Mouse (Mus musculus): ENCODE data around the gene Gmeb2. TPM values are rescaled to one million over a fixed set of nuclear protein-coding genes. Genes with fewer than 3 reads are reported as not detected.

The Gmeb2 gene
- total and polyA plus RNA-seq, 3 experiments = 11.6 to 20.7 (median 17.3) TPM

GRCm38 (mm10) chr2:181322136-181322535 is 34.3 kb upstream of the Gmeb2 start:
- no peak for DNase-seq (ENCODE audit: extremely low read depth)
- H3K4me1 ChIP-seq (ENCODE audit: control insufficient read depth in 1 of 2, insufficient read depth in 2 of 2) = peaks cover 8 to 20% of the 10 kb centered on the region in 2 experiments
- no peak overlapping the region for H3K4me3 ChIP-seq (replicated peaks in 1 of 3; ENCODE audit: low read depth in 2 of 3, low read length in 2 of 3, poor library complexity in 1 of 3)
- in situ Hi-C loops (cut with MboI; ENCODE audit: low pct_ligation_motif_present, low pct_unique_long_range_greater_than_20kb, low sequenced_read_pairs) (loop anchor here (10.0 kb wide), 1 partner anchor 137 kb away; the partner anchor contains the start of gene Ppdpf), dilution Hi-C loops (cut with MboI; ENCODE audit: extremely low pct_ligation_motif_present, extremely low pct_unique_long_range_greater_than_20kb, low sequenced_read_pairs) (no loop called here)
- no peaks in the 10 kb centered on the region for H3K9me3 ChIP-seq (replicated peaks; ENCODE audit: low read length)
- H3K4me2 ChIP-seq (ENCODE audit: insufficient read depth, low read depth, poor library complexity, severe bottlenecking) = no peak overlapping the region
- peaks cover 50 to 62% of the 10 kb centered on the region in 2 experiments for H3K36me3 ChIP-seq (replicated peaks in 1 of 2; ENCODE audit: control insufficient read depth in 1 of 2, insufficient read depth in 1 of 2, low read length in 1 of 2)
- no peak overlapping the region for H3K27ac ChIP-seq (ENCODE audit: insufficient read depth, low read depth)
- peaks cover under 1% of the 10 kb centered on the region for H3K27me3 ChIP-seq (replicated peaks)
- no peak overlapping the region for H3K9ac ChIP-seq (ENCODE audit: insufficient read depth, low read depth)
- TF ChIP-seq RCOR1 (conservative IDR thresholded peaks at IDR 0.05; ENCODE audit: low read depth, low read length) (no peak), E2F4 (IDR thresholded peaks at IDR 0.05; ENCODE audit: insufficient replicate concordance, low read depth, low read length) (no peak), UBTF (IDR thresholded peaks at IDR 0.05; ENCODE audit: low read depth, low read length) (no peak), BHLHE40 (IDR thresholded peaks at IDR 0.05; ENCODE audit: low read depth, low read length) (no peak), MAFK (IDR thresholded peaks at IDR 0.05; ENCODE audit: insufficient replicate concordance, low read length) (no peak), TCF12 (IDR thresholded peaks at IDR 0.05; ENCODE audit: low read depth, low read length) (no peak), ELF1 (IDR thresholded peaks at IDR 0.05; ENCODE audit: low read depth, low read length) (no peak), SMC3 (IDR thresholded peaks at IDR 0.05; ENCODE audit: low read depth, low read length) (no peak), KAT2A (IDR thresholded peaks at IDR 0.05; ENCODE audit: insufficient replicate concordance, low read length) (no peak), MEF2A (IDR thresholded peaks at IDR 0.05; ENCODE audit: borderline replicate concordance, low read depth, low read length) (no peak), POLR2AphosphoS2 (IDR thresholded peaks at IDR 0.05; ENCODE audit: low read depth, low read length) (no peak), ZMIZ1 (IDR thresholded peaks at IDR 0.05; ENCODE audit: low read depth, low read length) (no peak), USF1 (IDR thresholded peaks at IDR 0.05; ENCODE audit: low read depth, low read length) (no peak), TBP (conservative IDR thresholded peaks at IDR 0.05; ENCODE audit: low read depth, low read length) (no peak), MAZ (IDR thresholded peaks at IDR 0.05; ENCODE audit: low read depth, low read length) (no peak), MXI1 (IDR thresholded peaks at IDR 0.05; ENCODE audit: low read depth, low read length) (no peak), PAX5 (IDR thresholded peaks at IDR 0.05; ENCODE audit: low read length) (no peak)
- peaks cover 14% of the 10 kb centered on the region for H3K79me2 ChIP-seq (replicated peaks; ENCODE audit: control insufficient read depth, extremely low read depth, insufficient read depth, poor library complexity, severe bottlenecking)

- dilution Hi-C loops (cut with MboI; ENCODE audit: extremely low pct_ligation_motif_present, extremely low pct_unique_long_range_greater_than_20kb, low sequenced_read_pairs) (no loop called here), in situ Hi-C loops (cut with MboI; ENCODE audit: low pct_ligation_motif_present, low pct_unique_long_range_greater_than_20kb, low sequenced_read_pairs) (loop anchor here (10.0 kb wide), 1 partner anchor 135 kb away; the partner anchor contains the start of gene Ppdpf)
- Histone ChIP-seq H3K27me3 (replicated peaks) (peaks cover 15% of the 10 kb centered on the region), H3K9ac (ENCODE audit: insufficient read depth, low read depth) (peak overlapping the region; percentile 72), H3K27ac (ENCODE audit: insufficient read depth, low read depth) (no peak overlapping the region), H3K79me2 (replicated peaks; ENCODE audit: control insufficient read depth, extremely low read depth, insufficient read depth, poor library complexity, severe bottlenecking) (peaks cover 14% of the 10 kb centered on the region), H3K36me3 (replicated peaks in 1 of 2; ENCODE audit: control insufficient read depth in 1 of 2, insufficient read depth in 1 of 2, low read length in 1 of 2) (peaks cover 30 to 41% of the 10 kb centered on the region in 2 experiments), H3K9me3 (replicated peaks; ENCODE audit: low read length) (no peaks in the 10 kb centered on the region), H3K4me1 (ENCODE audit: control insufficient read depth in 1 of 2, insufficient read depth in 2 of 2) (peaks cover 8 to 20% of the 10 kb centered on the region in 2 experiments), H3K4me3 (replicated peaks in 1 of 3; ENCODE audit: low read depth in 2 of 3, low read length in 2 of 3, poor library complexity in 1 of 3) (peak overlapping the region; percentile 64 to 79 (median 73)), H3K4me2 (ENCODE audit: insufficient read depth, low read depth, poor library complexity, severe bottlenecking) (peak overlapping the region; percentile 80)
- TF ChIP-seq PAX5 (IDR thresholded peaks at IDR 0.05; ENCODE audit: low read length) (no peak), ETS1 (conservative IDR thresholded peaks at IDR 0.05; ENCODE audit: low read depth, low read length) (no peak), CHD2 (IDR thresholded peaks at IDR 0.05; ENCODE audit: low read length) (no peak), USF2 (conservative IDR thresholded peaks at IDR 0.05; ENCODE audit: low read depth, low read length) (no peak), MAX (IDR thresholded peaks at IDR 0.05; ENCODE audit: low read length) (no peak; the same call in 1 of the 2 replicates), BHLHE40 (IDR thresholded peaks at IDR 0.05; ENCODE audit: low read depth, low read length) (no peak), USF1 (IDR thresholded peaks at IDR 0.05; ENCODE audit: low read depth, low read length) (no peak), HCFC1 (IDR thresholded peaks at IDR 0.05; ENCODE audit: low read depth, low read length) (no peak), MXI1 (IDR thresholded peaks at IDR 0.05; ENCODE audit: low read depth, low read length) (no peak), UBTF (IDR thresholded peaks at IDR 0.05; ENCODE audit: low read depth, low read length) (no peak), GABPA (IDR thresholded peaks at IDR 0.05; ENCODE audit: insufficient replicate concordance, low read depth, low read length) (no peak), RCOR1 (conservative IDR thresholded peaks at IDR 0.05; ENCODE audit: low read depth, low read length) (no peak), IRF4 (IDR thresholded peaks at IDR 0.05; ENCODE audit: low read depth, low read length) (no peak), ZKSCAN1 (IDR thresholded peaks at IDR 0.05; ENCODE audit: borderline replicate concordance, low read depth, low read length) (no peak), CHD1 (IDR thresholded peaks at IDR 0.05; ENCODE audit: low read depth, low read length) (no peak), NELFE (IDR thresholded peaks at IDR 0.05; ENCODE audit: low read depth, low read length) (no peak), JUND (conservative IDR thresholded peaks at IDR 0.05; ENCODE audit: low read depth, low read length) (no peak), SMC3 (IDR thresholded peaks at IDR 0.05; ENCODE audit: low read depth, low read length) (no peak), MAZ (IDR thresholded peaks at IDR 0.05; ENCODE audit: low read depth, low read length) (no peak), EP300 (IDR thresholded peaks at IDR 0.05; ENCODE audit: low read length) (no peak)
- DNase-seq (ENCODE audit: extremely low read depth) = no peak
These were observed 32.3 kb upstream of the Gmeb2 start for GRCm38 (mm10) chr2:181320103-181320499.
